Mouse (Mus musculus) liver, postnatal 0 days (tissue): ENCODE measurements around the gene Tle1.

Source experiments
- CTCF ChIP-seq: sonication (generic); IDR thresholded peaks from 2 replicates; pipeline ENCODE4 v1.5.1; 2016; ENCODE audit warnings: antibody characterized with exemption, low read depth
- EP300 ChIP-seq: IDR thresholded peaks from 2 replicates; pipeline ENCODE4 v1.6.1; 2016; ENCODE audit warnings: antibody characterized with exemption, low read depth, mild to moderate bottlenecking

- TF ChIP-seq EP300 (no peak), CTCF (no peak)
Measured at GRCm38 (mm10) chr4:72104186-72104585, 96.5 kb downstream of the Tle1 start.
